Mouse (Mus musculus) fat pad, adult 2 months (tissue): ENCODE data around the gene Hsf5.

Experiments used
- DNase-seq: peaks from one replicate; pipeline ENCODE4 v3.0.0-alpha.2; 2011; ENCODE audit warnings: low read depth, low spot score; ENCODE audit errors: extremely low read depth

The Hsf5 gene

DNA sequence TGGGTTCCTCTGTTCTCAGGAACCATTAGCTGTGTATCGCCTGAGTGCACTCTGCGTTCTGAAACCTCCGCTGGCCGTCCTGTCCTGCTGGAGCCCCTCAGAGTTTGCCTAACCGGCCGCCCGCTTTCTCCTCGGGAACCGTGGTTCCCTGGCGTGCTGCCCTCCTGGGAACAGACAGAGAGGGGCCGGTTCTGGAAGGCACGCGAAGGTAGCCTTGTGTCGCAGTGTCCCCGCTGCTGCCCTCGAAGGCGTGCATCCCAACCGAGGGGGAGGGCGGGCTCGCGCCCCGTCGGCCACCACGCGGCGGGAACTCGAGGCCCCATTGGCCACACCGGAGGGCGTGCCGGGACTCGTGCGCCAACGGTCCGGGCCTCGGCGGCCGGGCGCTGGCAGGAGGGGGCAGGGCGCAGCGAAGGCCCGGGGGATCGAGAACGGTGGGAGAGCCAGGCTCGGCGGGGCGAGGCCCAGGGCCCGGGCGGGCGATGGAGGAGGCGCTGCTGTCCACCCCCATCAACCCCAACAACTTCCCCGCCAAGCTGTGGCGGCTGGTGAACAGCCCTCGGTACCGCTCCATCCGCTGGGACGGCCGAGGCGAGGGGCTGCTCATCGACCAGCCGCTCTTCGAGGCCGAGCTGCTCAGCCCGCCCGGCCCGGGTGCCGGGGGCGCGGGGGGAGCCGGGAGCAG lies at the start of gene Hsf5:
Hsf5 (plus strand) TSS at position 375 of the 685 bp plus-strand sequence.
- no peak for DNase-seq

DNA sequence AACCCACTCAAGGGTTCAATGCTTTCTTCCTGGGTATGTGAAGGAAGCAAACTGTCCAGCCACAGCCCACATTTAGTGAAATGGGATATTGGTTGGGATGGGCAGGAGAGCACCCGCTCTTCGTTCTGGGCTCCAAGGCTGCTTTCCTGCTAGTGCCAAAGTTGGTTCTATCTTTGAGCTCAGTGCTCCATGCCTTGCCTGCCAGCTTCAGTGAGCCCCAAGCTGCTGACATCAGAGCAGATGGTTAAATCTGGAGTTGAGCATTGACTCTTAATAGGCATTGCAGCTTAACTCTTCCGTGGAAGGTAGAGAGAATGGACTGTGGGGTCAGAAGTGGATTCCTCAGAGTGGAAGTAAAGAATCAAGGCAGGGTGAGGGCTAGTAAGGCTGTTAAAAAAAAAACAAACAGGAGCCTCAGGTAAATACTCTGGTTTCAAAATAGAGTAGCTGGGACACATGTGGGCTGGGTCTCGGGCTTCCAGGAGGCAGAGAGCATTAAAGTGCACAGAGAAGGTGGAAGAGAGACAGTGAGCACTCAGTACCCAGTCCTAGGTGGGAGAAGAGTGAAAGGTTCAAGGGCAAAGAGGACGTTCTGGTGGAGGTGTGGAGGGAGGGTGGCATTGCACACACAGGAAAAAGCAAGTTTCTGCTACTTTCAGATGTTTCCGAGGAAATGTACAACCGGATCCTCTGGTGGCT lies 48.6 kb upstream of the Hsf5 start, which contains the start of gene Sept4:
Sept4 (plus strand) TSS at position 649 of the 699 bp plus-strand sequence.
- no peak for DNase-seq

DNA sequence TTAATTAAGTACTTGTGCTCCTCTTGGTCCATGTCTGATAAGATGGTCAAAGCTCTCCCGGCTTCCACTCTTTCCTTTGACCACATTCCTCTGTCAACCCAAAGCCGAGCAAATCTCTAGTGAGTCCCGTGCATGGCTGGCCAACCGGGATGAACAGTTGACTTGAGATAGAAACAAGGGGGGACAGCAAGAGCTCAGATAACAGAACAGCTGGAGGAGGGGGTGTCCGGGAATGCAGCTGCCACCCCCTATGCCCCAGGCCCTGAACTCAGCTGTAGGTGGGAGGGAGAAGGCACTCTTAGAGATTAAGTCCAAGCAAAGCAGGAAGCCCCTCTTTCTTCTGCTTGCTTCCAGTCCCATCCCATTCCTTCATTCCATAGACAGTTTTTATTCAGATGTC lies 46.2 kb upstream of the Hsf5 start:
- DNase-seq, result no peak

DNA sequence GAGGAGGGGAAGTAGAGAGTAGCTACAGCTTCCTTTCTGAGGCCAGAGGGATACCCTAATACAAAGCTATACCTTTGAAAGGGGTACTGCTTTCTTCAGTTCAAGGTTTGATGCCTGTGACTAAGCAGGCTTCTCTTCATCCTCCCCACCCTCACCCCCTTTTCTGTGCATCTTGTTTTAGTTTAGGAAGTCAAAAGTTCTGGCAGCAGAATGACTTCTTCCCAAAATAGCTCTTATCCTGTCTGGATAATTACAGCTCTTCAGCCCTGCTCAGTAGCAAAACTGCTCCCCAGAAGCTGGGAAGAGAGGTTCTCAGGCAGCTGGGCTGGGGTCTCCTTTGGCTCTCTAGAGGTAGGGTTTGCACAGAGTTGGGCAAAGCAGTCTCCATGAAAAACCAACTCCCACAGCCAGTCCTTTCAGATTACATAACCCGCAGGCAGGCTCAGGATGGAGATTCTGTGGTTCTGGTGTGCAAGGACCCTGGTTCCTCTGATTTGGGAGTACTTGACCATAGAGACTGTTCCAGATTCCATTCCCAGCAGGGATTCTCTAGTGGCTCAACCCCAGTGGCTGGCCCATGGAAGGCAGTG lies 45.5 kb upstream of the Hsf5 start:
- no peak for DNase-seq

DNA sequence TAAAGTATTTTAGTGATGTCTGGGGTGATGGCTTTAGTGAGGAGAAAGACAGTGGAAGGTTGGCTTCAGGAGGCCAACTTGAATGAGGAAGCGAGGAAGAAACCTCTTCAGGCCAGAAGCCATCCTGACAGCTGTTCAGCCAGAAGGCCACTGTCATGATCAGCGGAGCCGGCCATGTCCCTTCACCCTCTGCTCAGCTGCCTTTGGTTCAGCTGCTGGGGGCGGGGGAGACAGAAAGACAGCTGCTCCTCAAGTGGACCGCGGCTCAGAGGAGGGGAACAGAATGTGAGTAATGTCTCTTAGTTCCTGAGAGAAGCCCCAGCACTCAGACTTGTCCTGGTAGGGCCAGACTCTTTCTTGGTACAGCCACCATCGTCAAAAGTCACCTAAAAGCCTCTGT lies 43.2 kb upstream of the Hsf5 start:
- DNase-seq, result no peak

DNA sequence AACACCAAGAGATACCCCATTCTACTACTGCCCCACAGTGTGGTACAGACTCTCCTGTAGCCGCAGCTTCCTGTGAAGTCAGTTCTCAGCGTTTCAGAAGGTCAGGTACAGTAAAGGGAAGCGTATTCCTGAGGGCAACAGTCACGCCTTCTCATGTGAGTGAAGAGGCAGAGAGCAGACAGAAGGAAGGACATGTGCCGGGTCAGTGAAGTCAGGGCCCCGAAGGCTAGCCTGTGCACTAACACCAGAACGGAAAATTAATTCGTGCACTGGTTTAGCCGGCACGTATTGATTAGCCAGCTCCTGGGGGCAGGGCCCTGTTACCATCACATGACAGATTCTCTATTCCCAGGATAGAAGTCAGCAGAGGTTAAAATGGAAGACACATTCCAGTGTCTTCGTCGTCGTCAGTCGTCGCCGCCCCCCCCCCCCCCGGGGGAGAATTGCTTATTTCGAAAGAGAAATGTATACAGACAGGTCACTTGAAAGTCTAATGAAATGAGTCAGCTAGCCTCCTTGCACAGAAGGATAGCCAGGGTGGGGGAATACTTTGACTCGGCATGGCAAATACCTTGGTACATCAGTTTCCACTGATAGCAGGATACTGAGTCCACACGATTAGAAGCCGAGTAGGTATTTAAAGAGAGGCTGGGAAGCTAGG lies 42.3 kb upstream of the Hsf5 start:
- DNase-seq, result no peak

DNA sequence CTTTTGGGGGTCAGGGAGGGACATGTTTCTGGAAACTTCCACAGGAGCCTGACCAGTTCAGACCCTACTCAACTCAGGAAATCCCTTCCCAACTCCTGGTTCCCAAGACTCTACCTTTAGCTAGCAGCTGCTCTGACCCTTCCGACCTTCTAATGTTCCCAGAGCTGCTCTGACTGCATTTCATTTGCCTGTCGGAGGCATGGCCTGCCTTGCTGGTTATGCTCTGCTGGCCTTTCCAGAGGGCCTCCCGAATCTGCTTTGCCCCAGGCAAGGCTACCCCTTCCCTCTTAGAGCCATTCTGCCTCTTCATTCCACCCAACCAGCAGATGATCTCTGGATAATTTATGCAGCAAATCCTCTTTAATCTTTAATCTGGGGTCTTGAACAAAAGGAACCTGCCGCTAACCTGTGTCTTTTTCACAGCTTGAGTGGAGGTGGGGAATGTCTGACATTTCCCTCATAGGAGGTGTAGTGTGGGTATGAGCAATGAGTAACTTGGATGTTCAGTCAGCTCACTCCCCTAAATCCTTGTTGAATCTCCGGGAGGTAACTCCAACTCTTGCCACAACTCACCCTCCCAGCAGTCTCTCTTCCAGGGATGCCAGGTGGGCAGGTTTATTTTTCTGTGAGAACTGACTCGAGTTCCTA lies 39.2 kb upstream of the Hsf5 start:
- DNase-seq, result no peak

DNA sequence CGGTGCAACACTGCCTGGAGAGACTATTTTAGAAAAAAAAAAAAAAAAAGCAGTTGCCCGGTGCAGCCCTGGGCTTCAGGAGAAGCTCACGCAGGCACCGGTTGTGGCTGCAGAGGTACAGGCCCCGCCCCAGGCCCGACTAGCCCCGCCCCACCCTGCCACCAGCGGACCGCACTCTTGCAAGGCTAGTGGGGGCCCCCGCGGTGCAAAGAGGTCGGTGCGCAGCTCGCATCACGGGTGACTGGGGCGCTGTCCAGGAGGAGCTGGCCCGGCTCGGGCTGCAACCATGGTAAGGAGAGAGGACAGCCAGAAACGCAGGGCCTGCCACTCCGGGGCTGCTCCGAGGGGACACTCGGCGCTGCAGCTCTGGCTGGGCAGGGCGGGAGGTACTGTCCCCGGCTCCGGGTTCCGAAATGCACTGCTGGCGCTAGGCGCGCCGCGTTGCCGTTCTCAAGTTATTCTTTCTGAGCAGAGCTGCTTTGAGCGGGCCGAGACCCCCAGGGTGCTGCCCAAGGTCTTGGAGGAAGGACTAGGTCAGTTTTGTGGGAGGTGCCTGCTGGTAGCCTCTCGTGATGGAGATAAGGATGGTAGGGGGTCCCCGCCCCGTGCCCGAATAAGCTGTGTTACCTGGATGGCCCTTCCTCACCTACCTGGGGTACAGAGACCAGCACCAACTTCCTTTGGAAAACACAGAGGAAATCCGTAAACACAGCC lies 38.6 kb upstream of the Hsf5 start:
- no peak for DNase-seq

DNA sequence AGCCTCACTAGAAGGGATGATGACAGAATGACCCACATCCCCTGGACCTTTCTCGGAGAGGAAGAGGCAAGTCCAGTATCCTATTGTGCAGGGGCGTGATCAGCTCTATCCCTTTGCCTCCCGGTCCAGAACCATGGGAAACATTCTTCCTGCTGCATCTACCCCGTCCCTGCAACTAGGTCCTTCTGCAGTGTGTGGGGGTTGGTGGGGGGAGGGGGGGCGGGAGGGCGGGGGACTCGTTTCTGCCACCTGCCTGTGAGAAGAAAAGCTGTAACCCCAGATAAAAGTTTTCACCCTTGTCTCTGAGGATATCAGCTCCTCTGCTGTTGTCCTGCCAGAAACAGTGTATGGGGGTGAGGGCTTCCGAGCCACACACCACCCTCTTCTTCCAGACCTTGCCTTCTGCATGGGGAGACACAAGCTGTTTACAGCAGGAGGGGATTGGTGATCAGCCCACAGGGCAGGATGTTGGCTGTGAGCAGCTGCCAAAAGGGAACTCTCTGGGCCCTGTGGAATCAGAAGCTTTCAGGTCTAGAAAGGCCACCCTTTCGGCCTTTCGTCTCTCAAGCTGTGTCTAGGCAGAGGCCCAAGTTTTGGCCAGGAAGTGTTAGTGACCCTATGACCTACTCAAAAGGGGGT lies 37.9 kb upstream of the Hsf5 start:
- no peak for DNase-seq

DNA sequence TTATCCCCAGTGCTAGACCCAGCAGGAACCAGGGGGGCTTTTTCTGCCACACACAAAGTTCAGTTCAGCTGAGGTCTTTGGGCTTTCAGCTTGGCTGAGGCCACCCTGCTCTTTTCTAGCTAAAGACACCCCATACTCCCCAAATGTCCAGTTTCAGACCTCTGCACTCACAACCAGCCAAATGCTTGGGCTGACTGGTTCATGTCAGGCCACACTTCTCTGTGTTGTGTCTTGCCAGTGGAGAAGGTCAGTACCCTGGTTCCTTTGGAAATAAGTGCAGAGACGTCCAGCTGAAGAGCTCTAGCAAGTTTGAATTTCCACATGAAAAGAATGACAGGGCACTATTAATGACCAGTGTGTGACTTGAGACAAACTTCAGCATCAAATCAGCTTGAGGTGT lies 37.3 kb upstream of the Hsf5 start:
- DNase-seq, result no peak

DNA sequence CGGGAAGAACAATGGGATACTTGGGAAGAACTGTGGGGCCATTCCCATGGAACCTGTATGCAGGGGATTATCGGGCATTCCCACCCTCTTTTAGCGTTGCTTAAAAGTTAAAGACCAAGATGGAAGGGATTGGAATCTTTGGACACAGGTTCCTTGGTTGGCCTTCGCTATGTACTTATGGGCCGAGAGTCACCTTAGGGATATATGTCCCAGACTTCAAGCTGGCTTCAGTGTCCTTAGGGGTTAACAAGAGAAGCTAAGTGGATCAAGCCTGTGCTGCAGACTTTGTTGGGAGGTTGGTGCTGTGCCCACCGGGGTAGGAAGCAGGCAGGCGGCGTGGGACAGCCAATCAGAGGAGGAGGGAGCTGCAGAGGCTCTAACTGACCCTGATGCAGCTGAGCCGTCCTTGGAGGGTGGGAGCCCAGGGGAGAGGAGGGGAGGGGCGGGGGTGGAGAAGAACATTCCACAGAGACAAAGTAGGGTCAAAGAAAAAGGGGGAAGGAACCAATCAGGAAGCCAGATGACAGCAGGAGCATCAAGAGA lies 36.4 kb upstream of the Hsf5 start:
- DNase-seq, result no peak

DNA sequence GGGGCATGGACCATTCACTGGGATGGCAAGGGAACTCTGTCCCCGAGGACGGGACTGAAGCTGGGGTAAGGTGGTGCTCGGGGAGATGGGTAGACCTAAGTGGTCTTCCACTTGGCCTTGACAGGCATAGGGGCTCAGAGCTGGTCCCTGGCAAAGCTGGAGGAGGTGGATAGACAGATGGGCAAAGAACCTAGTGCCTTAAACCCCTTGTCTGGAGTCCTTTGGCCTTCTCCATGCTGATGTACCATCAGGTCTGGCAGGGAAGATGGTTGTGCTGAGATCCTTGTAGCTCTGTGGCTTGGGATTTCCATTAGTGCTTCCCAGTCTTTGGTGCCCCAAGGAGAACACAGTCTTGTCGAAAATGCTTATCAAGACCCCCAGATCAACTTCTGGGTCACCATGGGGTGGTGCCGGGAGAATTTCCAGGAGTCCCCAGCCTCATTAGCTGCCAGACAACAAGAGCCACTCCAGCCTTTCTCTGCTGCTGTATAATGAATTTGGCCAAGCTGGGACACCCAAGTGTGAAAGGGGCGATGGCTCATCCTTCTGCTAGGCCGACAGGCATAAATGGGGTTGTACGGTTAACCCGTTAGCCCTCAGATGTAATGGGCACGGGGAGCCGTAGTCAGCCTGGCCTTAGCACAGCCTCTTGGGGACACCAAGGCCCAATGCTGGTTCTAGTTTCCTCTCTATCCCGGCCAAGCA lies 35.7 kb upstream of the Hsf5 start:
- no peak for DNase-seq

DNA sequence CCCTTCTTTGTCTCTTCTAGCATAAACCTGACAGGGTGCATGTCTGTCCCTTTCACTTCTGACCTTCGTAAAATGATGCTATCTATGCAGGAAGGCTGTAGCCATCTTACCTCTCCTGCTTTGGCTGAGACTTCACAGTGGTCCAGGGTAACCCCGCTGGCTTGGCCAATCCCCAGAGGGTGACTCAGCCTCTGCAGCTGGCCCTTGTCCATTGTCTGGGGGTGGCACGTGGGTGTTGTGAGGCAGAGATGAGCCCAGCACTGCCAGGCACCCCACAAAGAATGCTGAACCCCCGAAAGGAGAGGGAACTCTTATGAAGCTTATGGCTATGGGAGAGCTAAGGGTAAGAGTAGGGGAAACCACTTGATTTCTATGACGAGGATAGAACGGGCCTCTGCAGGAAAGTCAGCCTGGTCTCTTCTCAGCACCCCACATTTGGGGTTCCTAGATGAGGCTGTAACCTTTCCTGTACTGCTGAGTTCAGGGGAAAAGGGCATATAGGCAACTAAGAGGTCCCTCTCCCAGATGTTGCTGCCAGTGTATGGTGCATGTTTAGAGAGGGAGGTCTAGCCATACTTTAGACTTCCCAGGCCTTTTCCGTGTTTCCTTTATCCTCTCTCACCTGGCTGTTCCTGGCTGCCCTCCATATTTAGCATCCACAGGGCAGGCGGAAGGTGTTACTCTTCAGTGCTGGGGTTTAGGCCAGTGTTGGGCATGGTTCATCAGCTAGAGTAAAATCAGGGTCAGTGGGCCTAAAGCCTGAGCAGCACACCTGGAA lies 34.8 kb upstream of the Hsf5 start:
- no peak for DNase-seq

DNA sequence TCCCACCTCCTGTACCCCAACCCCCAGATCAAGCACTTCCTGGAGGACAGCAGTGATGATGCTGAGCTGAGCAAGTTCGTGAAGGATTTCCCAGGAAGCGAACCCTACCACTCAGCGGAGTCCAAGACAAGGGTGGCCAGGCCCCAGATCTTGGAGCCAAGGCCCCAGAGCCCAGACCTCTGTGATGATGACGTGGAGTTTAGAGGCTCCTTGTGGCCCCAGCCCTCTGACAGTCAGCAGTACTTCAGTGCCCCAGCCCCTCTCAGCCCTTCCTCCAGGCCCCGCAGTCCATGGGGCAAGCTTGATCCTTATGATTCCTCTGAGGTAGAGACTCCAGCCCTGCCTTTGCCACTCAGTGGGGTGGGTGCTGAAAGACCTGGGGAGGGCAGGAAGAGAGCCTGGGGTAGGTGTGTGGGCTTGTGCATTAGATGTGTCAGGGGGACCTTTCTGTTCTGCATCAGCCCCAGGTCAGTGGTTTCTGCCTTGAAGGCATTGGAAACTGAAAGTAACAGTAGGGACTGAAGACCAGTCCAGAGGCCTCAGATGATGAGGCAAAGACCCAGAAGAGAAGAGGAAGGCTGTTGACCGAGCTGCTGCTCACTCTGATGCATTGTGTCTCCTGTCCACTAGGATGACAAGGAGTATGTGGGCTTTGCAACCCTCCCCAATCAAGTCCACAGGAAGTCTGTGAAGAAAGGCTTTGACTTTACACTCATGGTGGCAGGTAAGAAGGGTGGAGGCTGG lies 33.5 kb upstream of the Hsf5 start:
- no peak for DNase-seq

DNA sequence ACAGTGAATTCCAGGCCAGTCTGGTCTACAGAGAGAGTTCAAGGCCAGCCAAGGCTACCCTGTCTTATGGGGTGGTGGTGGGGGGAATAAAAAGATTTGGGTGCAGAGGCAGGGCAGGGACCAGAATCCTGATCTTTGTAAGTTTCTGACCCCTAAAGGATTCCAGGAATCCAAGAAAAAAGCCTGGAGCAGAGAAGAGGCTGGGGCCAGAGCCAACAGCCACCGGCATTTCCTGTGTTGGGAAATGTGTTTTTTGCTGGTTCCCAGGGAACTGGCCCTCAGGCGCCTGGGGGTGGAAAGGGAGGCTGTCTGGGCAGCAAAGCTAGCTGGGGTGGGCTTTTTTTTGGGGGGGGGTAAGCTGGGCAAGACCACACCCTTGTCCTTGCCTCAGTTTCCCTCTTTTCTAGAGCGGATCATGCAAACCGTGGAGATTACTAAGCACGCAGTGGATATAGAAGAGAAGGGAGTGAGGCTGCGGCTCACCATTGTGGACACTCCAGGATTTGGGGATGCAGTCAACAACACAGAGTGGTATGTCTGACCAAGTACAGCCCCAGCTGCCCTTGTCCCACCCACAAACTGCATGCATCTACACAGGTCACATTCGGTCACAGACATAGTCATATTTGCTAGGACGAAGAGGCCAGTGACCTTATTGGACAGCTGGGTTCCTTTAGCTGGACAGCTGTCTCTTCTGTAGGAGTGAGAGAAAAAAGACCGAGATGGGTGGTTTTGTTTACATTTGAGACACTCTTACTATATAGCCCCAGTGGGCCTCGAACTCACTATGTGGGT lies 32.1 kb upstream of the Hsf5 start:
- no peak for DNase-seq

DNA sequence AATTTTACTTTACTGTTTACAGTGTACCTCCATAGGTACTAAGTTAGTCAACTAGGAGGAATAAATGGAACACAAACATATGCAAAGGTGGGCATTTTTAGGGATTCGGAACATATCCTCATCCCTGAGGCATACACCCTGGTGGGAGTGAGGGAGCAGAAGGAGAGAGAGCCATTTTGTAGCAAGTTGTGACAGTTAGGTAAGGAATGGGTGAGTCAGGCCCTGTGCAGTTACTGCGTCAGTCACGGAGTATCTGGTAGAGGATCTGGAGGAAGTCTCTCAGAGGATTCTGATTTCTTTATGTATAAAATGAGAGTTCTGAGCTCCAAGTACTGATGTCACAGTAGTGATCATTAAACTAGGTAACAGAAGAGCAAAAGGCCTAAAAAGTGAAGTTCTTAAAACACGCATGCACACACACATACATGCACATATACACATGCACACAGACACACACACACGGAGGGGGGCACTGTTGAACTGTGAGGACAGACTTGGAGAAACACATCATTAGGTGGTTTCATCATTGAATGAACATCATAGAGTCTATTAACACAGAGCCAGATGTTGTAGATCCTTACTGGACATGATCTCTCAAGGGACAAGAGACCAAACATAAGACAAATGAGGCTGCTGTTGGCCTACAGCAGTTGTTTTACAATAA lies 29.6 kb upstream of the Hsf5 start:
- DNase-seq, result no peak

DNA sequence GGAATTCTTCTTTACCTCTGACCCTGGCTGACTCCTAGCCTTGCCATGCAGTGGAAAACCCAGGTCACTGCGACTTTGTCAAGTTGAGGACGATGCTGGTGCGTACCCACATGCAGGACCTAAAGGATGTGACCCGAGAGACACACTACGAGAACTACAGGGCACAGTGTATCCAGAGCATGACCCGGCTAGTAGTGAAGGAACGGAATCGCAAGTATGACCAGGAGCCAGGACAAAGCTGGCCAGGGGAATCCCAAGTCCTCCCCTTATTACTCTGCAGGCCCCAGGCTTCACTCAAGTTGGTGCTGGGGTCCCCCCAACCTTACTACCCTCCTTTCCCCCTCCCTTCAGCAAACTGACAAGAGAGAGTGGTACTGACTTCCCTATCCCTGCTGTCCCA lies 27.4 kb upstream of the Hsf5 start:
- DNase-seq, result no peak
